Mouse (Mus musculus): Measurements from ENCODE around the gene Tmc2.

Gene Tmc2

GRCm38 (mm10) chr2:130297580-130297979 is 102.6 kb downstream of the Tmc2 start:
- no peak for DNase-seq

GRCm38 (mm10) chr2:130303014-130303413 is 108.0 kb downstream of the Tmc2 start:
- no peak for DNase-seq
